Mouse (Mus musculus) bone marrow macrophage, adult 2 months (primary cell): ENCODE measurements around the gene Sox11.

Experiments
- CTCF ChIP-seq: IDR thresholded peaks from 2 replicates; pipeline ENCODE4 v1.5.1; 2012; ENCODE audit warnings: low read depth, mild to moderate bottlenecking, low read length, moderate library complexity
- POLR2A ChIP-seq: IDR thresholded peaks from 2 replicates; pipeline ENCODE4 v1.6.1; 2012; ENCODE audit warnings: mild to moderate bottlenecking, low read depth, low read length, borderline replicate concordance

DNA sequence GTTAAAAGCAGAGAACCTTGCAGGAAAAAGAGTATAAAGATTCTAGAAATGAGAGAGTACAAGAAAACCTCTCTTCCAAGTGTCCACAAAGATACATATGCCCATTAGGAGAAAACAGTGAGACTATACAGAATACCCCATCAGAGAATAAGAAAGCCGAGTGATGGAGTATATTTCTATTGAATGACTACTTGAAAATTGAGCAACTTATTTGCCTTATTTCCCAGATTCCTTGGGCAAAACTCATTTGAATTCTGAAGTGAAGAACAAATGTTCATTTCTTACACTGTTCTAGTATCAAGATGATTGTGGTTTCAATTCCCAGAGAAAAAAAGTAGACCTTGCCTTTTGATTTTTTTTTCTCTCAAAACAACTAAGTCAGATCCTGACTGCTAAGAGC, 4.9 kb downstream of the Sox11 start:
- TF ChIP-seq POLR2A (no peak), CTCF (no peak)
